Mouse (Mus musculus) heart, postnatal 10 days (tissue): ENCODE measurements around the gene Myo15b. TPM values are rescaled to one million over a fixed set of nuclear protein-coding genes. Genes with fewer than 3 reads are reported as not detected.
A peak's percentile ranks its signal among the peaks of the same experiment; 100 is the strongest.

Experiments
- DNase-seq, 2 experiments: peaks; one replicate each; pipeline ENCODE4 v3.0.0; 2021
- intact Hi-C: fragments of 180-260 bp; cut with DNase I; formaldehyde crosslinking; loops from one replicate; pipeline ENCODE4 v1.15.1; 2025
- total RNA-seq, 2 experiments: library from RNA; stranded (reverse); gene quantifications; 2 replicates each; pipeline ENCODE4 v1.2.3; 2021

The Myo15b gene
- total RNA-seq, 2 experiments from 2014 or later = 0.17 to 0.22 TPM

DNA sequence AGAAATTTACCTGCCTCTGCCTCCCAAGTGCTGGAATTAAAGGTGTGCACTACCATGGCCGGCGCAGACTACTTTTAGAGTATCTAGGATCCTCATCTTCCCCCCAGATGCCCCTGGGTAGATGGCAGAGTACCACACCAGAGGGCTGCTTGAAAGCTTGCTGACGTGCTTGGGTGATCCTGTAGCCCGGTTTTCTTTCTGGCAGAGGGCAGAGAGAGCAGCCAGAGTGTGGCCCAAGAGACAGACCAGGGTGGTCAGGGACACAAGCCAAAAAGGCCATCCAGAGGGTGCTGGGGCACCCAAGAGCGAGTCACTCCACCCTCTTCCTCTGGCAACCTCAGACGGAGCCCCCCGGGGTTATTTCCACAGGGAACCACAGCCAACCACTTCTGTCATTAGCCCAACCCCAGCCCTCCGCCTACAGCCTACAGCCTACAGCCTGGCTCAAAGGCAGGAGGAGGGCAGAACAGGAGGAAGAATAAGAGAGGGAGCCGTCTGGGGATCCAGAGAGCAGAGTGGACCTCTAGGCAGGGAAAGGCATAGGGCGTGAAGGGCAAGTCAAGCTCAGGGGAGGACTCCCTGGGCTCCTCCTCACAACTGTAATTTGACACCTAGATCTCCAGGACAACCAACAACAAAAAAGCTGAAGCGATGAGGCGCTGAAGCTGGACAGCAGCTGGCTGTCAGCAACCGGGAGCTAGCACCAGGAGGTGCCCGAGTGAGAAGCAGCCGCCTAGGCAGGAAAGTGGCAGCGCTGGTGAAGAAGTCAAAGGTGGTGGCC, 41.5 kb downstream of the Myo15b start, which contains the start of gene Smim5:
Smim5 (plus strand) TSS at position 481 of the 781 bp plus-strand sequence.
- DNase-seq = peak; percentile 83 to 86
- intact Hi-C loops = no loop called here

DNA sequence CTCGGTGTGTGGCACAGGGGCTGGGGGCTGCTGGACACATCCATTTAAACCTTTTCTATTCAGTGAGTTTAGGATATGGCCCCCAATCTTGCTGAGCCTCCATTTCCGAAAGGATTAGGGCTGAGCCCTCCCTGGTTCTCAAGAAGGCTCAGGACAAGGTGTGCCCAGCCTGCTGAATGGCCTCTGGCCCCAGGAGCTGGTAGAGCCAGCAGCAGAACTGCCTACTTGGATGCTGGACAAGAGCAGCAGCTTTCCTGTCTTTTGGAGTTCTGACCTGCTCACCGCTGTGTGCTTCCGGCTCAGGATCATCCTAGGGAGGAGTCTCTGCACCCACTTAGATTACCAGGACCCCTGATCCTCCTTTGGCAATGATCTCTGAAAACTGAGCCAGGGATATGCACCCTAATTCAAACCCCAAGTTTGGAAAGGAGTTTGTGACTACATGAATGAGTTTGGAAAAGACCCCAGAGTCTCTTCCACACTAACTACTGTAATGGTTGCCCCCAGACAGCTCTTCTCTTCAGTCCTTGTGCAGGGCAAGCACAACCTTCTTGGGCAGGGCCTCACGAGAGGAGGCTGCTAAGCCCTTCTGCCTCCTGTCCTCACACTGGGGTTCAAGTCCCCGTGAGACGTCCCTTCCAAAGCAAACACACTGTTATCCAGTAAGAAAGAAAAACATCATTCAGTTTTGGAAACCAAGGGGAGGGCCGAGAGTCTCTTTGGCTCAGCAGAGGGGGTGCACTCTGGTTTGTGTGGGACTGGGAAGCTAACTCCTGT, 42.5 kb downstream of the Myo15b start:
- peak; percentile 43 to 48 for DNase-seq
- intact Hi-C loops = no loop called here

DNA sequence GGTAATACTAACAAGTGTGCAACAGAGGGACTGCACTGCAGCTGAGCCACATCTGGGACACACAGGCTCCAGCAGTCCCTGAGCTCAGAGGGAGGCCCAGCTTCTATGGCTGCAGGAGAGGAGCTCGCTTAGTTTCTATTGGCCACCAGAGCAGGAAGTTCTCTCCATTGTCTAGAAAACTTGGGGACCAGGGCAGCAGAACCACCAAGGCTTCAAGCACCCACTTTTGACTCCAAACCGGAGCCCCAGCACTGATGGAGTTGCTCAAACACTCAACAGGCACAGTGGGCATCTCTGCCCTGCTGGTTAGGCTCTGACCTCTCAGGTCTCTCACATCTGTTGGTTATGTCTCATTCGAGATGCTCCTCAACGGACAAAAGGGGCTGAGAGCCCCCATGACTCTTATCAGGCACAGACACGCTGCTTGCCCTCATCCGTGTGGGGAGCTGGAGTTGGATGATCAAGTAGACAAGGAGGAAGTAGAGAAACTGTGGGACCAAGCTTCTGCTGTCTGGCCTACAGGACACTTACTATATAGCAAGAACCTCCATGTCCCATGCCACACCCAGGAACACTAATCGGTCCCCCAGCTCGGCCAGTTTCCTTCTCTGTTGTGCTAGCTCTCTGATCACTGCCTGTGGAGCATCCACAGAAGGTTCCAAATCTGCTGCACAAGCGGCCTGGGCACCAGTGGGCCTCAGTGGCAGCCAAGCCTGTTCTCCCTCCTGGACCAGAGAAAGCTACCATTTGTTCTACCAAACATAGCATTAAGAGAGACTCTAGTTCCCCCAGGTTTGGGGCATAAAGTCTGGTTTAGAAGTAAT, 43.3 kb downstream of the Myo15b start:
- DNase-seq = no peak

DNA sequence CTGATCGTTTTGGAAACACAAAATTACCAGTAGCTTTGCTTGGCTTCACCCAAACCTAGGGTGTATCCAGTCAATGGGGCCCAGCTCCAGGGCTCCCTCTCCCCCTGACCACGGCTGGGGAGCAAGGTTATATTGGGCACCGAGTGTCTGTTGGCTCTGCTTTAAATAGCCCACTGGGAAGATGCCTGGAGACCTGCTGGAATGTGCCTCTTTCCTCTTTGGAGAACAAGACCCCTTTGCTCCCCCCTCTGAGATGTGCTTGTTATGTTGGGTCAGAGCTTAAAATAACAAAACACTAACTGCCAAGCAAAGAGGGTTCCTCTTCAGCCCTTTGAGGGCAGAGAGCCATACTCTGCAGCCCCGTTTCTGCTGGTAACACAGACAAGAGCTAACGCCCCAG, 44.0 kb downstream of the Myo15b start:
- intact Hi-C loops = no loop called here
- peak; percentile 59 to 79 for DNase-seq

More for the DNA sequence above, 43.3 kb downstream of the Myo15b start:
- intact Hi-C loops = no loop called here

DNA sequence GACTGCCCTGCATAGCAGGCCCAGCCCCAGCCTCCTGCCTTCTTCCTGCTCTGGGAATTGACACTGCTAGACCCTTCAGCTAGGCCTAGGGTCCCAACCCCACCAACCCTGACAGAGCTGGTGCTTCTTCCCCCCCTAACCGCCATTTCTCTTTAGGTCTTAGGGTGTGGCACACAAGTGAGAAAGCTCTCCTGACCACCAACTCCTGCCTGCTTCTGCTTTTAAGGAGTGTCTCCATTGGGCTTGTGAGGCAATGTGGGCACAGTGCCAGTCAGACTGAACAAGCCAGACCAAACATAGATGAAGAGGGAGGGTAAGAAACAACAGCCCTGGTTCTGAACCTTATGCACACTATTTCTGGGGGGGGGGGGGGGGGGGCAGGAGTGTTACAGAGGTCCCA, 44.6 kb downstream of the Myo15b start:
- DNase-seq = peak; percentile 79
- intact Hi-C loops = no loop called here

DNA sequence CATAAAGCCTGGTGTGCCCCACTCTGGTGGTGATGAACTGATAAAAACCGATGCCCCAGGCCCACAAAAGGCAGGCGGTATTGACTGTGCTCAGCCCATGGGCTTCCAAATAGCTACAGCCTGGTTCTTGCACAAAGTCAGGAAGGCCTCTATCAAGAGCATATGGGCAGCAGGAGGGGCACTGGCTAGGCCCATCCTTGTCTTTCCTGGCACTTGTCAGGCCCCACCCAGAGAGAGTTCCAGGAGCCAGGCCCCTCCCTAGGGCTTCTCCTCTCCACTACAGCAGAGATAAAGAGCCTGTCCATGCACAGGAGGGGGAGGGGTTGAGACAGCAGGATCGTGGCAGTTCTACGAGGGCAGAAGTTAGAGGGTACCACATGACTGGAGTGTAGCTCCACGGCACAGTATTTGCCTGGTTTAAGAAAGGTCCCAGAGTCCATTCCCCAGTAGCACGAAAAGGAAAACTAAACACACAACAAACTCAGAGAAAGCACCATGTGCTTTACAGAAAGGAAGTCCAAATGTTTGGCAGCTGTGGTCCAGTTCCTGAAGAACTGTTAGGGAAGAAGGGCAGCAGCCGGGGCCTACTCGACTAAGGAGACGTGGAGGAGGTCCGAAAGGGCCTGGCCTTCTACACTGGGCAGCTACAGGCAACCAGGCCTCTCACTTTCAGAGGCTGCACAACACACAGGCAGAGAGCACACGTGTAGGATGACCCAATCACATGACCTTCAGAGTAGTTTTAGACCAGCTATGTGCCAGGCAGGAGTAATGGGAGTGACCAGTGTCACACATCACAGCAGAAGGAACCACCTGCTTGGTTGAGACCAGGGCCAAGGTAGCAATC, 45.4 kb downstream of the Myo15b start:
- DNase-seq = peak; percentile 79 to 85
- intact Hi-C loops = no loop called here

DNA sequence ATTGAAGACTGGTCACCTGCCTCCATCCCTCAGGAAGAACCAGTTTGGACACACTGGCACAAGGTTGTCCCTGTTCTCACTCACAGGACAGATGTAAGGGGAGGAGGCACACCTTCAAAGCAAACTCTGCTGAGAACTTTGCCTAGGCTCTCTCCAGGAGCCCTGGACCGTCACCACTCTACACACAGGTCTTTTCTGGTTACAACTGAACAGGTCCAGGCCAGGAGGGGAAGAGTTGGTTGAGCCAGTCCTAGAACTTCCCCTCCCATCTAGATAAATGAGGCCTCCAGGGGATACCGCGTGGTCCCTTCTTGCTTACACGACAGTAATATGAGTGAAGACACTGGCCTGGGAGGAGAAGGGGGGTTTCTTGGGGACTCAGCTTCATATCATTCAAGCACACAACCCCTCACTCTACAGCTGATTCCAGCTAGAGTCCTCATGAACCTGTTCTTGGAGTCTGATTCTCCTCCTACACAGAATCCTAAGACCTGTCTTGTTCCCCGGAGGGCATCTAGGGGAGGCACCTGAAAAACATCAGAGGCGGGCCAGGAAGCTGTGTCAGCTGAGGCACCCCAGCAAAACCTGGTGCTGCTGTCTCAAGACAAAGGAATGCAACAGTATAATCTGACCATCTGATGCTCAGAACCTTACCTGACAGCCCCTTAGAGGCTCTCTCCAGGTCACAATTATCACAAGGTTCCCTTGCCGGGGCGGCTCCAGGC, 46.2 kb downstream of the Myo15b start:
- intact Hi-C loops = no loop called here

DNA sequence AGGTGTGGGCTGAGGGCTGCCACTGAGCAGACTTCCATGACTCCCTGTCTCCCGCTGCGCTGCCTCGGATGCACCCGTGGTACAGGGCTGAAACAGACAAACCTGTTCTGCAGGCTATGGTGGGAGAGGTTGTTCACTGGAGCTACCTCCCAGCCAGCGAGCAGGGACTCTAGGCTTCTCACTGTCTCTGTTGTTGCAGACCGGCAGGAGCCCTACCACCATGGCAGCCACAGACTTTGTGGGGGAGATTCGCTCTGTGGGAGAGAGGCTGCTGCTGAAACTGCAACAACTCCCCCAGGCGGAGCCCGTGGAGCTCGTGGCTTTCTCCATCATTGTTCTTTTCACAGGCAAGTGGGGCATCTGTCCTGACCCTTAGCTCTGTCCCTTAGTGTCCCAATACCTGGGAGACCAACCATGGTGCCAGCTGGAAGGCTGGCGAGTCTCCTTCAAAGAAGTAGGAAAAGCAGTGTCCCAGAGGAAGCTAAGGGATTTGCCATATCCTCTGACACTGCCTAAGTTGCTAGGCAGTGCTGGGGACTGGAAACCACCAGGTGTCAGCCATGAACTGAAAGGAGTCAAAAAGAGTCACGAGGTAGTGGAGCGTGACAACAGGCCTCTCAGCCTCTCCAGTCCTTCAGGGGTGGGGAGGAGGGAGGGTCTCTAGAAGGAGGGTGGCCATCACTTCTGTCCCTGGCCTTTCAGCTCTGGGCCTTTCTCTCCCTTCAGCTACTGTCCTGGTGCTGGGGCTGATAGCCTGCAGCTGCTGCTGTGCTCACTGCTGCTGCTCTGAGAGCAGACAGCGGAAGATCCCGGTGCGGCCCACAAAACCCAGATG, 47.0 kb downstream of the Myo15b start:
- peak in 1 of 2 experiments; percentile 25 for DNase-seq
- intact Hi-C loops = no loop called here

More for the DNA sequence above, 46.2 kb downstream of the Myo15b start:
- DNase-seq = no peak

DNA sequence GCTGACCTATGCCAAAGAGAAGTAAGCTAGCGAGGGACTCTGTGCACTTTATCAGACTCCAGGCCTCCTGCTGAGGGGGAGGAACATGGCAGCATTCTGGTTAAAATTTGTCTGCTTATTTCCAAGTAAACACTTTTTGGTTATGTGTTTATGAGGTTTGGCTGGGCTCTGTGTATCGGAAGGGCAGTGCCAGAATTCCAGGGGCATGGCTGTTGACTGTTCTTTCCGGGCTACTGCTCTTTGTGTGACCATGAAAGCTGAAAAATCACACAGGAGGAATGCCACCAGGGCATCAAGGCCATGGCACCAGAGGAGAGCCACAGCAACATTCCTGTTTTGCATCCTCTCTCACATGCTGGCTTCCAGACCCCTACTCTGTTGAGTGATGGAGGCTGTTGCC, 47.9 kb downstream of the Myo15b start:
- intact Hi-C loops = no loop called here
- DNase-seq = no peak

DNA sequence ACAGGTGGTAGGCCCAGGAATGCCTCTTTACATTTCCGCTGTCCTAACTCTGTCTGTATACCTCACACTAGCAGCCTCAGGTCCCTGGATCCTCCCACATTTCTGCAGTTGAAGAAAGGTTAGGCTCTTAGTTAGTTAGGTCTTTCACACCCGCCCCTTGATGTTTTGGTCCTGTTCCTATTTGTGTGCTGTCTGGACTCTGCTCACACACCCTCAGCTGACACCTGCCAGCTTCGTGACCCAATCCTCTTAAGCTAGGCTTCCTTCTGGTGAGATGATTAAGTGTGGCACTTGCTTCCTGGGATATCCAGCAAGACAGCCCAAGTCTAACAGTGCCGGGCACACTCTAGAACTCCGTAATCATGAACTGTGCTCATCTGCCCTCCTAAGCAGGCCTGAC, 48.3 kb downstream of the Myo15b start:
- DNase-seq = no peak
- intact Hi-C loops = no loop called here

DNA sequence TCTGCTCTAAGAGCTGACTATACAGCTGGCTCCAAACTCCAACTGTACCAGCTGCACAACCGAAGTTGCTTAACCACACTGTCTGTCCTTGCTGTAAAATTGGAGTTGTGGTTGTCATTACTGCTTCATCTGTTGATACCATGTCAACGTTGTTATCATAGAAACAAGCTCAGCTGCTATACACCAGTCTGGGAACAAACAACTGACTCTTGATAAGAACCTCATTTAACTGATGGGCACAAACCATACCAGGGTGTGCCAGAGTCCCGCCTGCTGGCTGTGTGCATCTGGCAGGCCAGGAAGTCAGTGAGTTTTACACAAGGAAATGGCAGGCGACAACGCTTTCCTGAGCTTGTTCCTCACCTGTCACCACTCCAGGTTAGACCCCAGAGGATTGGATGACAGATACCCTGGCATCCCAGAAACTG, 52.9 kb downstream of the Myo15b start:
- DNase-seq = peak; percentile 59 to 70
- intact Hi-C loops = no loop called here

DNA sequence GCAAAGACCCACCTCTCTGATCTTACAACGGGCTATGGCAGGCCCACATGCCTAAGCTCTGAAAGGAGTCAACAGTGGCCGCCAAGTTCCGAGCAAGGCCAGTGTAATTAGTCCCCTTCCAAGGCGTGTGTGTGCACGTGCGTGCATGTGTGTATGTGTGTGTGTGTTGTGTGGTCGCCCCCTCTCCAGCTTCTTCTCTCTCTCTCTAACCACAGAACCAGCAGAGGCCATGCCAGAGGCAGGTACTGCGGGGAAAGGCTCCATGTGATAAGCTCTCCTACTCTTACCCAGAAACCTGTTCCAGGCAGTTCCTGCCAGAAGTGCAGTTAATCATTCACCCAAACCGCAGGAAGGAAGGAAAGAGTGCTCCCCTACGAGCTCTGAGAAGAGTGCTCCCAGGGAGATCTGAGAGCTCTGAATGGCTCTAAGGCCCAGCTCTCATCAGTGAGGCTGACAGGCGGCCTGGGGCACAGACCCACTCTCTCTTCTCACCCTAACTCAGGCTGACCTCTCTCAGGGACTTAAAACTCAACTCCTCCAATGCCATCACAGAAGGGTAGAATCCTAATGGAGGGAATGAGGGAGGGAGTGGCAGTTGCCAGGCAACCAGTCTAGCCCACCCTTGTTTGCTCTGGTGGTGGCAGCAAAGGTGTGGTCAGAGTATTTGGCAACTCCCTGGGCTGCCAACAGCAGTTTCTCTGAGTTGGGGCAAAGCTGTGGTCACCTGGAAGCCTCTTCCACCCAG, 53.6 kb downstream of the Myo15b start, which contains the start of gene Smim6:
Smim6 (plus strand) TSS at position 386 of the 745 bp plus-strand sequence.
- intact Hi-C loops = no loop called here
- DNase-seq = no peak

DNA sequence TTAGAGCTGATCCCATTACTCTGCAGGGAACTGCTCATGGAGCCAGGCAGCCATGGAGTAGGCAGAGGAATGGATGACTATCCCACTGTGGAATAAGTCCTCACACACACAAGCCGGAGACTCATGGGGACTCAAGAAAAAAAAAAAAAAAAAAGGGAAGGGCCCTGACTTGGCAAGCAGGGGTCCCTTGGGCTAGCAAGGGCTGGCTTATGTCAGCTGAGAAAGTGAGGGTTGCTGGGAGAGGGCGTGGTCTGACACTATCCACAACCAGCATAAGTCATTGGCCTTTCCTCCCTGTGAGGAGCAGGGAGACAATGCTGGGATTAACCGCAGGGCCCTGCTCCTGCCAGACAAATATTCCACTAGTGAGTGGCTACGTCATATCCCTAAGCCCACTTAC, 58.4 kb downstream of the Myo15b start:
- DNase-seq = no peak
- intact Hi-C loops = no loop called here

DNA sequence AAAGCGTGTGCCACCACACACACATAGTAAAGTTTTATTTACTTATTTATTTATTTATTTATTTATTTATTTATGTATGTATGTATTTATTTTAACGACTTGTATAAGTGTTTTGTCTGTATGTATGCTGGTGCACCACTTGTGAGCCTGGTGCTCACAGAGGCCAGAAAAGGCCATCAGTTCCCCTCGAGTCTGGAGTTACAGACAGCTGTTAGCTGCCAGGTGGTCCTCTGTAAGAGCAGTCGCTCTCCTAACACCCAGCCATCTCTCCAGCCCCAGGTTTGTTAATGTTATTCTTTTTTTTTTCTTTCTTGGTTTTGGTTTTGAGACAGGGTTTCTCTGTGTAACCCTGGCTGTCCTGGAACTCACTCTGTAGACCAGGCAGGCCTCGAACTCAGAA, 60.4 kb downstream of the Myo15b start:
- intact Hi-C loops = no loop called here
- no peak for DNase-seq

DNA sequence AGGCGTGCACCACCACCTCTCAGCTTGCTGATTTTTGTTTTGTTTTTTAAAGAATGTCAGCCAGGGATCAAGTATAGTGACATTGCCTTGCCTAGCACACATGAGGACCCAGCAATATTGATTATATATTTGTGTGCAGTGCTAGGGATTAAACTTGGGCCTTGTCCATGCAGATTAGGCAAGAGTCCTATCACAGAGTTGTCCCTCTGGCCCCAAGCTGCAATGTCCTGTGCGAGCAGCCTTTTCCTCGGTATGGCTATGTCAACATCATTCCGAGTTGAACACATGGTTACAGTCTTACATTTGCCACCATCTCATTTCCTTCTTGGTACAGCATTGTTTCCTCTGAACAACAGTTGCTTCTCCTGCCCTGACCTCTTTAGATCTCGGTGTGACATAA, 60.9 kb downstream of the Myo15b start:
- DNase-seq = no peak
- intact Hi-C loops = no loop called here

DNA sequence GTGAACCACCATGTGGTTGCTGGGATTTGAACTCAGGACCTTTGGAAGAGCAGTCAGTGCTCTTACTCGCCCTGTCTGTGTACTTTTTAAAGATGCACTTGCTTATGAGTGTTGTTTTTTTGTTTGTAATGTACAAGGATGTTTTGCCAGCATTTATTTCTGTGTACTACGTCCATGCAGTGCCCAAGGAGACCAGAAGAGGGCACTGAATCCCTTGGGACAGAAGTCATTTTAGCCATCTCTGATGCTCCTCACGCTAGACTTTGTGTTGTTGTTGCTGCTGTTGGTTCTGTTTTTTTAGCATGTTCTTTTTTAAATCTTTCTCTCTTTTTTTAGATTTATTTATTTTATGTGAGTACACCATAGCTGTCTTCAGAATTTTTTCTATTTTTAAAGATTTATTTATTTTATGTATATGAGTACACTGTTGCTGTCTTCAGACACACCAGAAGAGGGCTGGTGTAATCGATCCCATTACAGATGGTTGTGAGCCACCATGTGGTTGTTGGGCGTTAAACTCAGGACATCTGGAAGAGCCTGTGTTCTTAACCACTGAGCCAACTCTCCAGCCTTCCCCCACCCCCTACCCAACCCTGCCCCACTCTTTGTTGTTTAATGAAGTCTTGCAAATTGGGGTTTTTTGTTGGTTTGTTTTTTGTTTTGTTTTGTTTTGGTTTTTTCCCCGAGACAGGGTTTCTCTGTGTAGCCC, 62.1 kb downstream of the Myo15b start:
- intact Hi-C loops = loop anchor here (2.0 kb wide), 1 partner anchor 25 kb away; no protein-coding TSS in a partner anchor
- DNase-seq = peak; percentile 52 to 65

DNA sequence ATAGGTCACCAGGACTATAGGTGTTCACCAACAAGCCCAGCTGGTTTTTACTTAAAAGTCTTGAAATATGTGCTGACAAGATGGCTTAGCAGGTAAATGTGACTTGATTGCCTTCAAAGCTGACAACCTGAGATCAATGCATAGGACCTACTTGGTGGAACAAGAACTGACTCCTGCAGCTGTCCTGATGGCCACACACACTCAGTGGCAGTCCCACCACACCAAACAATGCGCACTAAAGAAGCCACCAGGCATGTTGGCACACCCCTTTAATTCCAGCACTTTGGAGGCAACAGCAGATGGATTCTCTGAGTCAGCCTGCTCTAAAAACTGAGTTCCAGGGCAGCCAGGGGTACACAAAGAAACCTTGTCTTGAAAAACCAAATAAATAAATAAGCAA, 63.8 kb downstream of the Myo15b start:
- intact Hi-C loops = loop anchor here (2.0 kb wide), 1 partner anchor 27 kb away; no protein-coding TSS in a partner anchor
- no peak for DNase-seq
